Mouse (Mus musculus): ENCODE measurements around the gene Pax2.

Pax2 gene

DNA sequence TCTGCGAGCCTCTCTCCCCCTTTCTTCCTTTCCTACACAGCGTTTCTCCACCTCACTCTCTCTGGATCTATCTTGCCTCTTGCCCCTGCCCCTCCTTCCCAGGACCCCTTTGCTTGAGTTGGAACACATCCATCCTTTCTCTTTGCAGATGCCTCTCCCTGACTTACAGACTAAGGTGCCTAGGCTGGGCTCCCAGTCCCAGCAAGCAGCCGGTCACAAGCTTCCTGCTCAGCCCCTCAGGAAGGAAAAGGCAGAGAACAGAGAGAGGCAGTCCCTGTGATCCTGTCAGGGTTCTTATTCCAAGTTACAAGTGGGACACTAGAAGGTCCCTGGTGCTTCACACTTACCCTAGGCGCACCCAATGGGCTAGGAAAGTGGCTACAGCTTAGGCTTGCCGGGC lies 7.6 kb upstream of the Pax2 start:
- no peak for DNase-seq (ENCODE audit: low read depth, low spot score)

DNA sequence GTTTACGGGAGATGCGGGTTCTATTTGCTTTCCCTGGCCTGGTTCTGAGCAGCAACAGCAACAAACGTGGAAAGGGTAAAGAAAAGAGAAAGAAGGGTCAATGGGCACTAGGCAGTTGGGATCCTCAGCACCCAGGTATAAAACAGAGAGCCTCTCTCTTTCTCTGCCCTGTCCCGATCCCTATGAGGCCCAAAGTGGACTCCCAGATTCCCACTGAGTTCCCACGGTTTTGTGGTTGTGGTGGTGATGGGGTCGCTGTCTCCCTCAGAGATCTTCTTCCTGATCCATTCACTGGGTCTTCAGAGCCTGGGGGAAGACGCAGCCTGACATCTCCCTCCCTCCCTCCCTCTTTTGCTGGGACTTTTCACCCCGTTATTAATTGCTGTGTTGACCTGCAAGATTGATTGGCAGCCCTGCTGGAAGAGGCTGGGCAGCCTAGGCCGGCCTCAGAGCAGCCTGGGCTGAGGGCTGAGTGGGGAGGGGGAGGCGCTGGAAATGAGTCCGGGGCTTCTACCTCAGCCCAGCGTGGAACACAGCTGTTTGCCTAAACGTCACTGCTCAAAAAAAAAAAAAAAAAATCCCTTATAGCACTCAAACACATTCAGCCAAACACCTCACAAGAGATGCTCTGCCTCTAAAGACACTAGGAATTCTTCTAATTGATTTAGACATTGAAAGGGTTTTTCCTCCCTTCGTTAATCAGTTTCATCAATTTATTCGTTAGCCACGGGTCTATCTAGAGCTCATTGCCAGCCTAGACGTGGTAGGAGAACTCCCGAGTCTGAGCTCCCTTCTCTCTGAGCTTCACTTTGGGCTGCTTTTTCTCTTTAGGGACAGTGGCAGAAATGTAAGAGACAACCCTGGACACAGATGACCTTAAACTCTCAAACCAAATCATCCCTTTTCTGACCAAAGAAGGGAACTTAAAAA lies 6.5 kb upstream of the Pax2 start:
- no peak for DNase-seq (ENCODE audit: low read depth, low spot score)

DNA sequence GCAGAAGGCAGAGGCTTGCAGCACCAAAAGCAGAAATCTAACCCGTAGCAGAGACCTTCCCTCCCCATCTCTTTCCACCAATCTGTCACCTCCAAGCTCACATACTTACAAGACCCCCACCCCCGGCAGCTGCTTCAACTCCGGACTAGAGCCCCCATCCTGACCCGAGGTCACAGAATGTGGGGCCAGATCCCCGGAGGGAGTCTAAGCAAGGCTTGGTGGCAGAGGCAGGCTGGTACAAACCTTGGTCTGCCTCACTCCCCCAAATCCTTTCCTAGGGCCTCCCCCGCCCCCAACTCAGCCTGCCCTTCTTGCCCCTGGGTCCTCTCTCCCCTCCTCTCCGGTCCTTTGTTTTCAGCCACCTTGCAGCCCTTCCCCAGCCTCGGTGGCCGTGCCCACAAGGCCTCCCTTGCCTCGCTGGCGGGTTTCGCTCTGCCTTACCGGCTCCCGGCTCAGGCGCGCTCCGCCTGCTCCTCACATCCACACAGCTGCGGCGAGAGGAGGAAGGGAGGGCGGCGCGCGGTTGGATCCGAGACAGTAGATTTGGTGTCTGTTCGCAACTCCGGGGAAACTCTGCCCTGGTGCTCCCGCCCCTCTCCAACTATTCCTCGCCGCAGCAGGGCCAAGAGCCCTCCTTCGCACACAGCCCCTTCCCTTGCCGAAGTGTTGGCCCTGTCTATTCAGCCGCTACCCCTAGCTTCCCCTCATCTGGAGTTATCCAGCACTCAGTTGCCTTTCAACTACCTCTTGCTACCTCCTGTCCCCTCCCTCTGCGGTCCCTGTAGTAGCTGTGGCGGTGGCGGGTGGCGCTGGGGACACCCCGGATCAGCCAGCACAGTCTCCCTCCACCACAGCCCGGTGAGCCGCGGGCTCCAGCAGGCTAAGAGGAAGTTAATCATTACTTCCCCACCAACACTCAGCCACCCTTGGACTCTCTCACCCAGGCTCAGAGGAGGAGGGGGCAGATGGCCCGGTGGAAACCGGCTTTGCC lies 5.5 kb upstream of the Pax2 start:
- DNase-seq (ENCODE audit: low read depth, low spot score): no peak

DNA sequence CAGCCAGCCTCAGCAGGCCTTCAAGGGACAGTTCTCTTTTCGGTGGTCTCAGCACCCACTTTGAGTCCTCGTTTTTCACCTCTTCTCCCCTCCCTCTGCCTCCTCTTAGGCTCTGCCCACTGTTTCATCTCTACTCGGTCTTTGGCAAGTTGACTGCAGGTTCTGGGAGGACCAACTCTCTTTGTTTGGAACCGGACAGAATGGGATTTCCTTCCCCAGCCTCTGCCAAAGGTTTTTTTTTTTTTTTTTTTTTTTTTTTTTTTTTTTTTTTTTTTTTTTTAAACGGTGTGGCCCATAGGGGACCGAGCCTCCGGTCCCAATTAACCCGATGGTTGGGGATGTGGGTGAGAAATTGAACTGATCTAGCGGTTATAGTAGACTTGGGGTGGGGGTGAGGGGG lies 4.8 kb upstream of the Pax2 start:
- DNase-seq (ENCODE audit: low read depth, low spot score): no peak

DNA sequence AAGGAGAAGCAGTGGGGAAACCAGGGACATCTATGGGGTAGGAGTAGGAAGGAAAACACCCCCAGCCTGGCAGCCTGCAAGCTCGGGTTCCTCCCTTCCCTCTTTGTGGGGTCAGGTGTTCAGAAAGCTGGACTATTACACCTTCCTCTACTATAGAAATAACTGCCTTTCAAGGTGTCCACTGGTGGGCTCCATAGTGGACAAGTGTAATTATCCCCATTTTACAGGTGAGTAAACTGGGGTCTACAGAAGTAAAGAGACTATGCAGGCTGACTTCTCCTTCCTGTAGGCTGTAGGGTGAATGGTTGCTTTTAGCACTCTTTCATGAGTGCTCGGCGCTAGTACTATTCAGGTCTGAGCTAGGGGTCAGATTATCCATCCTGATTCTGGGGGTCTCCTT lies 4.3 kb upstream of the Pax2 start:
- DNase-seq (ENCODE audit: low read depth, low spot score): no peak

DNA sequence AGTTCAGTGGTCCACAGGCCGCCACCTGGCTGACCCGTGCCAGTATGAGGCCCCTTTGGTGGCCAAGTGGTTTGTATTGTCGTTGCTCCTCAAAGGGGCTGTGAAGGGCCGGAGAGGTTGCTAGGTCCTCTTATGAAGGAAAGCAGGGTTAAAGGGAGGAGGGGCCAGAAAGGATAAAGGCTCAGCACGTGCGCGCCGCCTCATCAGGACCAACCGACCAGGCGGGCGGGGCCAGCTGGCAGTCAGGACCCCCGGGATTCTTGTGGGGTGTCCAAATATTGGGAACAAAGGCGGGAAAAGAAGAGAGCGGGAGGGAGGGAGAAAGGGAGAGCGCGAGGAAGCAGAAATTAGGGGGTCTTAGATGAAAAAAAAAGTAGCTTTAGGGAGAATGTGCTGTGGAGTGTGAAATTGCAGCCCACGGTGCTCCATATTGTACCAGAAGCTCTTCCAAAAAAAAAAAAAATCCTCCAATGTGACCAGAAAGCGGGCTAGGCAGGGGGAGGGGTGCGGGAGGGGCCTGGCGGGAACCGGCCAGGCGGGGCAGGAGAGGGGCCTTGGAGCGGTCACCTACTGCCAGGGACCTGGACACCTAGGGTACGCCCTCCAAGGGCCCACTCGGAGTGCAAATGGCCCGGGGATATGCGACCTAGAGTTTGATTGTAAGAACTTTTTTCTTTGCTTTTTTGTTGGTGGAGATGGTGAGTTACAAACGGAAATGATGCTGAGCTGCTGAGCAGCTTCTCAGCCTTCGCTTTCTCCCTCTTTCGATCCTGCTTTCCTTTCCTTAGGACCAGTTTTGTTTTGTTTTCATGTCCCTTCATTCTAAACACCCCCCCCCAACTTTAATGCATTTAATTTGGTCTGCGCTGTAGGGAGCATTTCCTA lies 3.5 kb upstream of the Pax2 start:
- no peak for DNase-seq (ENCODE audit: low read depth, low spot score)

GRCm38 (mm10) chr19:44753361-44753760 lies 2.5 kb upstream of the Pax2 start:
- no peak for DNase-seq (ENCODE audit: low read depth, low spot score)

- peak; percentile 19 for DNase-seq (ENCODE audit: low read depth, low spot score)
These were observed 1.1 kb upstream of the Pax2 start for GRCm38 (mm10) chr19:44754461-44755377.

GRCm38 (mm10) chr19:44755378-44755692 lies 510 bp upstream of the Pax2 start:
- DNase-seq (ENCODE audit: low read depth, low spot score): no peak

DNA sequence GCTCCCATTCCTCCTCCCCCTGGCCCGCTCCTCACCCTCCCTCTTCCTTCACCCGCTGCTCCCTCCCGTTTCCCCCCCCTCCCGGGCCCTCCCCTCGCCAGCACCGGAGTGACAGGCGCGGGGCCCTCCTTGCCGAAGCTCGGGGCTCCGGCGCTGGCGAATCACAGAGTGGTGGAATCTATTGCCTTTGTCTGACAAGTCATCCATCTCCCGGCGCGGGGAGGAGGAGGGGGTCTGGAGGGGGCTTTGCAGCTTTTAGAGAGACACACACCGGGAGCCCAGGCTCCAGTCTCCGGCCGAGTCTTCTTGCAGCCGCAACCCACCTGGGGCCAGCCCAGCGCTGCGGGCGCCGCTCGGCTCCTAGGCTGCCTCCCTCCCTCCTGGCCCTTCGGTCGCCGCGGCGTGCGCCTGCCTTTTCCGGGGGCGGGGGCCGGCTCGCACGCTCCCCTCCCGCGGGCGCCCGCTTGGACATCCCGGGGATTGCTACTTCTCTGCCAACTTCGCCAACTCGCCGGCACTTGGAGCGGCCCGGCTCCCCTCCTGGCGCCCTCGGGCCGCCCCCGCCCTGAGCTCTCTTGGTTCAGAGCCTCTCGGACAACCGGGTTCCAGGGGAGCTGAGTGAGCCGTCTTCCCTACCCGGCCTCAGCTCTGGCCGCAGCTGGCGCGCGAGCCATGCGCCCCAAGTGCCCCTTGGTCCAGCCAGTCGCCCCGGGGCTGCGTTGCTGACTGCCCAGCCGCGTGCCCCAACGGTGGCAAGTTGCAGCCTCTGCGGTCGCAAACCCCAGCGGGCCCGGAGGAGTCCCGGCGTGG lies 781 bp downstream of the Pax2 start:
- no peak for DNase-seq (ENCODE audit: low read depth, low spot score)

- no peak for DNase-seq (ENCODE audit: low read depth, low spot score)
These were observed 1.5 kb downstream of the Pax2 start for GRCm38 (mm10) chr19:44757231-44757871.

DNA sequence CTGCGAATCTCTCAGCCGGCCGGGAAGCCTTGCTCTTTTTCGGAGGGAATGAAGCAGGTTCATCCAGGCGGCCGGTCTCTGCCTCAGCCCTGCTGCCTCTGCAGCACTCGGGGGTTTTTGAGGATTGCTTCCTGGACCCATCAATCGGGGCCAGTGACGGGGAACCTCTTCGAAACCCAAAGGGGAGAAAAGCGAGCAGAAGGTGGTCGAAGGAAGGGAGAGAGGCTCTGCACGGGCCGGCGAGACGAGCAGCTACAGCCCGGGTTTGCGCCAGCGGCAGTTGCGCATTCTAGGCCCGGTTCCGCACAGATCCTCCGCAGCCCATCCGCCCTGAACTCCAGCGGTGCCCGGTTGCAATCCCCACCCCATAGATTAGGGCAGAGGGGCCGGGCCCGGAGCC lies 3.0 kb downstream of the Pax2 start:
- DNase-seq (ENCODE audit: low read depth, low spot score): no peak

DNA sequence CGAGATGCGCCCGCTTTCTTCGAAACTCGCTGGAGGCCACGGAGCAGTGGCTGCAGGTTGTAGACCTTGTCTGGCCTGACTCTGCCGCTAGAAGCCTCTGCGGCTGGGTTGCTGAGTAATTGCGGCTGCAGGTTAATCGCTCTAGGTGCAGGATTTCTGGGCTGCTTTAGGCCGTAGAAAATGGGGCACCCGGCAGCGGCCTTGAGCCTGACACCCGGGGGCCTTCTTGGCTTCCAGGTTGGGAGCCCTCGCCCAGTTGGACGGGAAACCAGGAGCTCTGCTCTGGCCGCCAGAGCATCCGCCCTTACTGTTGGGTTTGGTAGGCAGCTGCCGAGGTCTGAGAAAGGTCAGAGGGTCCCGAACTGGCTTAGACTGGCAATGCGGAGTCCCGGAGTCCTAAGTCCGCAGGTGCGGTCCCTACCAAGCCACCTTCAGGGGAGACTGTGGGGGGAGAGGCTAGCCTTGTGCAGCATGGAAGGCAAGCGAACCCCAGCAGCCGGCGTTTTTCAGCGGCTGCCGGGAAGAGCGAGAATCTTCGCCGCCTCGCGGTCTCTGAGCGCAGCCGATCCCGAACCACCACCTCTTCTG lies 3.8 kb downstream of the Pax2 start:
- DNase-seq (ENCODE audit: low read depth, low spot score): no peak

DNA sequence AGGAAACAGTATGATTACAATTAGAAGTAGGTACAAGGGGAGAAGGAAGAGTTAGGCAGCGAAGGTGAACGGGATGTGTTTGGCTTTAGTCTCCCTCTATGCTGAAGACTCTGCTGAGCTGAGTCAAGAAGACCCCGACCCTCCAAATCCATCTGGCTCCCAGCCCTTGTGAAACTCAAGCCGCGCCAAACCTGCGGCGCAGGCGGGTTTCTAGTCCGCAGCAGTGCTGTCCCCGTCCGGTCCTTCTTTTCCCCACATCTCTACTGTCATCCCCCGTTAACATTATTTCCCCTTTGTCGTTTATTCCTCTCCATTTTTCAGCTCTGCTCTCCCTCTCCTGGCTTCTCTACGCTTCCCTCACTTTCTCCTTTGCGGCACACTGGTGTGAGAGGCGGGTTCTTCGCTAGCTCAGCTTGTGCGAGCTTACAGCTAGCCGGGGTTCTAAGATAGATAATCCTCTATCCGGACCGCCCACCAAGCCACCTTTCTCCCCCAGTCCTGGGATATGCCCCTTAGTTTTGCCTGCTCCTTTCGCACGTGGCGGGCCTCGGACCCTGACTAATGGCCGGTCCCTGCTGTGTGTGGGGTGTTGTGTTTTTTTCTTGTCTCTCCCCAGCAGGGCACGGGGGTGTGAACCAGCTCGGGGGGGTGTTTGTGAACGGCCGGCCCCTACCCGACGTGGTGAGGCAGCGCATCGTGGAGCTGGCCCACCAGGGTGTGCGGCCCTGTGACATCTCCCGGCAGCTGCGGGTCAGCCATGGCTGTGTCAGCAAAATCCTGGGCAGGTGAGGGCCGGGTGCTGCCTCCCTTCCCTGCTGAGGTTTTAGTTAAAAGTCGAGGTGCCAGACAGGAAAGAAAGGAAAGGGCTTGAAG lies 4.7 kb downstream of the Pax2 start:
- DNase-seq (ENCODE audit: low read depth, low spot score): no peak

- DNase-seq (ENCODE audit: low read depth, low spot score): no peak
These were observed 6.3 kb downstream of the Pax2 start for GRCm38 (mm10) chr19:44762121-44762621.

DNA sequence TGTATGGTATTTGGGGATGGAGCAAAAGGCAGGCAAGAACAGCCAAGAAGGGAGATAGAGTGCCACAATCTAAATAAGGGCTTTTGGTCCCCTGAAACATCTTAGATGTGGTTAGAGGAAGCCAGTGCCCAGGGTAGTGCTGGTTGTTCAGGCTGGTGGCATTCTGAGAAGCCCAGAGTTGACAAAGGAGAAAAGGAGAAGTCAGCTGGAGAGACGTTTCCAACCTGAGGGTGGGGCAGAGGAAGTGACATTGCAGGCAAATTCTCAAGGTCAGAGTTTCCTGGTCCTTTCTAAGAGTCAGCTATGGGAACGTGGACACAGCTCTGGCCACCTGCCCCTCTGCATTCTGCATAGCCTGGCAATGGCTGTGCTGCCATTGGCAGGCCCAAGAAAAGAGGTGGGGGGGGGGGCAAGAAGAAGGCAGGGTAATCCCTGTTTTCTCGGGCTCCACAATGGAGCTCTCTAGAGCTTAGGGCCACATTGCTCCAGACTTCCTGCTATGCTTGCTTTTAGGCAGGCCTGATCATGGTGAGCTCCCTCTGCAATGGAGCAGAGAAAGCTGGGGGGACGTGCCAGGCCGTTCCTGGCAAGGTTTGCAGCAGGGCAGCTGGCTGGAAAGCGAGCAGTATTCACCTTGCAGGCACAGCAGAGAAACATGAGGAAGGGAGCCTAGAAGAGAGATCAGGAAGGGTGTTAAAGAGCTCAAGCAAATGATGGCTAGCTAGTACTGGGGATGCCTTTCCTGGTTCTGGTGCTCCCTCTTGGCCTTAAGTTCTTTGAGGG lies 14.6 kb downstream of the Pax2 start:
- no peak for DNase-seq (ENCODE audit: low read depth, low spot score)

GRCm38 (mm10) chr19:44771499-44771898 lies 15.7 kb downstream of the Pax2 start:
- DNase-seq (ENCODE audit: low read depth, low spot score): no peak

Data from skeletal muscle tissue, adult 2 months (tissue).